In the genomic region with DNA sequence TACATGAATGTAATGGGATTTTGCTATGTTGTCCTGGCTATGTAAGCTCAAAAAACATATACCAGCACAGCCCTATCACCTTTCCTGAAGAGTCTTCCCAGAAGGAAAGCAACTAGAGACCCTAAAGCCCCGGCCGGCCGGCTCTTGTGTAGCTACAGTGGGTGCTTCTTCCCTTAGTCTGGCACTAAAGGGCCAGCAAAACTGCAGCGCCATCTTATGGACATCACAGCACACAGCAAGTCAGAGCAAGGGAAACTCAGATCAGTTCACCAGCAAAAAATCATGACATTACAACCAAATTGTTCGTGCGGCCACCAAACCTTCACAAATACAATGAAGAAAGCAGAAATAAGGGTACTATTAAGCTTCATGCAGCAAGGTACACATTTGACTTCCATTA, we compare ENCODE assay signal across 8 mouse cellular contexts.
DNase-seq lines count a peak whose midpoint lies in the region; ATAC-seq lines count a peak whose summit lies in the region.

No protein-coding gene starts in this region.

- peak; percentile 44 for DNase-seq in hindbrain, embryonic 10.5 days (ENCODE audit: low spot score)
- DNase-seq in c-Kit-positive CD71-positive TER-119-positive erythroid progenitor cells, embryonic 14.5 days (ENCODE audit: low spot score): peak; percentile 23
- DNase-seq in kidney, postnatal 36 days: peak; percentile 15 to 59
- peak; percentile 48 for DNase-seq in splenic B cell, adult 2 months (ENCODE audit: low read depth, low spot score)

- H3K4me3 ChIP-seq in hindbrain, embryonic 10.5 days: no peak overlapping the region
- no peak overlapping the region for H3K4me3 ChIP-seq in hindbrain, embryonic 12.5 days
- H3K4me3 ChIP-seq in forebrain, embryonic 15.5 days: no peak overlapping the region

- WGBS in hindbrain, embryonic 10.5 days: 48% methylated on average over 6 of the region's 6 CpGs
- 48% methylated on average over 6 of the region's 6 CpGs for WGBS in hindbrain, embryonic 12.5 days
- 43% methylated on average over 6 of the region's 6 CpGs for WGBS in forebrain, embryonic 15.5 days

- no peaks in the 10 kb centered on the region for H3K27me3 ChIP-seq in hindbrain, embryonic 10.5 days (ENCODE audit: insufficient read depth, poor library complexity, severe bottlenecking)
- no peaks in the 10 kb centered on the region for H3K27me3 ChIP-seq in hindbrain, embryonic 12.5 days
- H3K27me3 ChIP-seq in forebrain, embryonic 15.5 days: no peaks in the 10 kb centered on the region
- no peaks in the 10 kb centered on the region for H3K27me3 ChIP-seq in splenic B cell, adult 2 months (ENCODE audit: control insufficient read depth, insufficient read depth, low read length, poor library complexity, severe bottlenecking)

- 0 out of 2 replicates have a peak, but pooled peaks cover 7% of the 10 kb centered on the region for H3K36me3 ChIP-seq in hindbrain, embryonic 10.5 days
- H3K36me3 ChIP-seq in hindbrain, embryonic 12.5 days: no peaks in the 10 kb centered on the region
- H3K36me3 ChIP-seq in forebrain, embryonic 15.5 days: no peaks in the 10 kb centered on the region
- peaks cover 6% of the 10 kb centered on the region; the same call in 1 of the 2 replicates for H3K36me3 ChIP-seq in splenic B cell, adult 2 months (ENCODE audit: control insufficient read depth, insufficient read depth, low read length, poor library complexity, severe bottlenecking)

- ATAC-seq in hindbrain, embryonic 12.5 days (ENCODE audit: low FRiP score): no peak
- peak; percentile 23 for ATAC-seq in CD4-positive, CD25-positive, alpha-beta regulatory T cell, adult 4 months
- no peak for ATAC-seq in forebrain, embryonic 15.5 days (replicated peaks)
- peak; percentile 65 for ATAC-seq in megakaryocyte-erythroid progenitor cell, adult 5-6 weeks (replicated peaks; ENCODE audit: low FRiP score, low TSS enrichment, poor library complexity, severe bottlenecking)

- no peak overlapping the region for H3K4me2 ChIP-seq in hindbrain, embryonic 12.5 days (replicated peaks)
- H3K4me2 ChIP-seq in forebrain, embryonic 15.5 days (replicated peaks): no peak overlapping the region

- no peak overlapping the region for H3K9ac ChIP-seq in hindbrain, embryonic 12.5 days
- H3K9ac ChIP-seq in forebrain, embryonic 15.5 days (replicated peaks): no peak overlapping the region

- no peaks in the 10 kb centered on the region for H3K9me3 ChIP-seq in hindbrain, embryonic 10.5 days
- H3K9me3 ChIP-seq in hindbrain, embryonic 12.5 days (replicated peaks): no peaks in the 10 kb centered on the region
- H3K9me3 ChIP-seq in forebrain, embryonic 15.5 days: no peaks in the 10 kb centered on the region

- peaks cover 30% of the 10 kb centered on the region for H3K4me1 ChIP-seq in hindbrain, embryonic 10.5 days (replicated peaks)
- peaks cover 31% of the 10 kb centered on the region for H3K4me1 ChIP-seq in hindbrain, embryonic 12.5 days
- H3K4me1 ChIP-seq in forebrain, embryonic 15.5 days: peaks cover 48% of the 10 kb centered on the region

- no peak overlapping the region for H3K27ac ChIP-seq in hindbrain, embryonic 10.5 days
- no peak overlapping the region; the same call in 1 of the 2 replicates for H3K27ac ChIP-seq in hindbrain, embryonic 12.5 days
- 0 out of 2 replicates have a peak overlapping the region, but pooled peaks have one; percentile 19 for H3K27ac ChIP-seq in forebrain, embryonic 15.5 days (replicated peaks)

Comparison
In these comparisons a context has a peak if more than half of its experiments do, and no peak if none do; other contexts are left out.
1. ATAC-seq: peak in CD4-positive, CD25-positive, alpha-beta regulatory T cell, adult 4 months (single experiment) and megakaryocyte-erythroid progenitor cell, adult 5-6 weeks (single experiment); none in hindbrain, embryonic 12.5 days (single experiment) and forebrain, embryonic 15.5 days (single experiment).
2. Peak in every context shown above with its lines, with median percentiles within 50 percentile points of each other: DNase-seq.